Mouse (Mus musculus): ENCODE measurements at regions not wholly inside any gene's neighbourhood (a gene's known extent, or its start where the extent isn't known, plus 50 kb on each side); places are given as distances from the start of the nearest gene placed in this dataset.

DNA sequence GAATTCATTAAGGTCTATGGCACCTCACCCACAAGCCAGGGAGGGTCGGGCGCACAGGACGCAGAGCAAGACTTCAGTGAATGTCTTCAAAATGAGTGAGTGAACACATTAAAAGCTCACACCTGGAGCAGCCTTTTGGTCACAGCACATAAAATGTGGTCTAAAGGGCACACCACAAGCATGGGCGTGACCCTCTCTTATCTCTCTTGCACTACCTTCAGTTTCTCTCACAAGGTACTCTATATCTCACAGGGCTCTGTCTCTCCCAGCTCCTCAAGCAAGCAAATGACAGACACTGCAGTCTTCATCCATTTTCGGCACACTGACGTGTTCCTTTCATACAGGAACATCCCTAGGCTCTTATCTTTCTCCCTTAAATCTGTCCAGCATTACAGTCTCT is 444.0 kb downstream of the Slc16a7 start:
- DNase-seq, result no peak

DNA sequence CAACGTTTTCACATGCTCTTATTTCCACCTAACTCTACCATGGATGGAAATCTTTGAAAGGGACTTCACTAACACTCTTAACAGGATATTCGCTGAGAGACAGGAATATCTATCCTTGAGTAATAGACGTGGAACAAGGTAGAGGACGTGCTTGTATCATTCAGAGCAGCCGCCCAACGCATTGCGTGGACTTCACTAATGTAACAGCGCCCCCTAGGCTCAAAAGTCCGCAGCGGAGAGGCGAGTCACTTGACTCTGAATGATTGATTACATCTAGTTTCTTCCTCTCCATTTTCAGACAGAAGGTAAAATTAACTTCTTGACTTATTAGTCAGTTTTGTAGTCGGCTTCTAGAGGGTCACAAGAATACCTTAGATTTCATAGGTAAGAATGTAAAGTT is 447.1 kb downstream of the Slc16a7 start:
- peak; percentile 32 for DNase-seq

DNA sequence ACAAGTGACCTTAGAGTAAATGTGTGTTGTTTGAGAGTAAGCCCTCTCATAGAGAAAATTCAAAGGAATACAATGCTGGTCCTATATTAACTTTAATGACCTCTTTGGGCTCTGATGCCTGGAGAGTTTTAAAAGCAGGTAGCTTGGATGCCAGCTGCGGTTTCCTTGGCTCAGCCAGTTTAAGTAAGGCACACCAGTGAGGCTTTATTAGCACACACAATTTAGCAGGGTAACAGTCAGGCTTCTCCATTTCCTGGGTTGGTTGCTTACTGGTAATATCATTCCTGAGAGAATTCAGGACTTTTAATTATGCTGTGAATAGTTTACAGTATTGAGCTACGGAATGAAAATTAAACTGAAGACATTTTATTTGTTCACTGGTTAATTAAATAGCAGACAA is 462.0 kb downstream of the Slc16a7 start:
- no peak for DNase-seq

DNA sequence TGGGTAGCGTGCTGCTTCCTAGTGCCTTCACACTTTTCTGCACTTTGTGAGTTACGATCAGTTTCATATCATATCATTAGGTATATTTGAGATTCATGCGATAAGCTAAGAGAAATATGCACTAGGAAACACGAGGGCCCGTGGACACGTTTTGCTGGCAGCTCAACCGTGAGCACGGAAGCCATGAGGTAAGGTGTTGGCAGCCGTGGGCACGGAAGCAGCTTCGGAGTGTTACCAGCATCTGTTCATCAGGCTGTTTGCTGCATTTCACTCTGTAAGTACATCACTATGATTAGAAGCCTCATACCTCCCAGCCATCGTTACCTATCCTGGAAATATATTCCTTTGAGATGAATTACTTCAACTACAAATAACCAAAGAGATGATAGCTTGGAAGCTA is 489.2 kb downstream of the Slc16a7 start:
- no peak for DNase-seq

DNA sequence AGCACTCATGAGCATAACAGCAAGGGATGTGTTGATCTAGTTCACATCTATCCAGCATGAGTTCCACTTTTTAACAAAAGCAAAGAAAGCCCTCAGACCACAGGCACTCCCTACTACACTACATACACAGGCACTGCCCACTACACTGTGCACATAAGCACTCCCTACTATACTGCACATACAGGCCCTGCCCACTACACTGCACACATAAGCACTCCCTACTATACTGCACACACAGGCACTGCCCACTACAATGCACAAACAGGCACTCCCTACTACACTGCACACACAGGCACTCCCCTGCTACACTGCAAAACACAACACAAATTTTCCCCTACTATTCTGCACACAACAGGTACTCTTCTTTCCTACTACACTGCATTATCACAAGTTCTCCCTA is 510.7 kb downstream of the Slc16a7 start:
- DNase-seq, result no peak

DNA sequence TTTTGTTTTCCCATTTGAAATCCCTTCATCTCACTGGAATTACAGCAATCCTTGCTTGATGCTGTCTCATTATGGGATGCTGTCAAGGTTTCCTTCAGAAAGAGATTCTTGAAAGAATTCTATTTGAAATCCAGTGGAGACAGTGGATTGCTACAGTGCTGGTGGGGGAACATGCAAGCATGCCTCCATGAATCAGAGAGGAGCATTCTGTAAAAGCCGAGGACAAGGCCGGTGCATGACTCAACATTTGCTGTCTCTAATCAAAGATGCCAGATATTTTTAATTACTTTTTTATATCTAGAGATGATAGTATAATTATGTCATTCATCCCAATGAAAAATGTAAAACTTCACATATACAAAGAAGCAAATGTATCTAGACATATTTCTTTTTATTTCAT is 511.6 kb downstream of the Slc16a7 start:
- DNase-seq, result peak; percentile 59

DNA sequence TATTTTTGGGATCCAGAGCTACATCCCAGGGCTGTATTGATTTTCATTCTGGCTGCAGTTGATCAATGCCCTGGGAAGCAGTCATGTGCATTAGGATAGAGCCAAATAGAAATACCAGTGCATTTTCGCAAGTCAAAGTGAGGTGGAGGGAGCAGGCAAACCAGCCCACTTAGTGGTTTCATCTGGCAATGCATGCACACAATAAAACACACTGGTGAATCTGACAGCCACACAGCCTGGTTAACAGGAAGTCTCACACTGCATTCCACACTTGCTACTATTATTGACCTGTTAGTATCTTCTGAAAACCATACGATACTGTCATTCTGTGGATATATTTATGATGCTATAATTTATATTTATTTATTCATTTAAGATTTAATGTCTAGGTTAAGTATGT is 517.1 kb downstream of the Slc16a7 start:
- no peak for DNase-seq

DNA sequence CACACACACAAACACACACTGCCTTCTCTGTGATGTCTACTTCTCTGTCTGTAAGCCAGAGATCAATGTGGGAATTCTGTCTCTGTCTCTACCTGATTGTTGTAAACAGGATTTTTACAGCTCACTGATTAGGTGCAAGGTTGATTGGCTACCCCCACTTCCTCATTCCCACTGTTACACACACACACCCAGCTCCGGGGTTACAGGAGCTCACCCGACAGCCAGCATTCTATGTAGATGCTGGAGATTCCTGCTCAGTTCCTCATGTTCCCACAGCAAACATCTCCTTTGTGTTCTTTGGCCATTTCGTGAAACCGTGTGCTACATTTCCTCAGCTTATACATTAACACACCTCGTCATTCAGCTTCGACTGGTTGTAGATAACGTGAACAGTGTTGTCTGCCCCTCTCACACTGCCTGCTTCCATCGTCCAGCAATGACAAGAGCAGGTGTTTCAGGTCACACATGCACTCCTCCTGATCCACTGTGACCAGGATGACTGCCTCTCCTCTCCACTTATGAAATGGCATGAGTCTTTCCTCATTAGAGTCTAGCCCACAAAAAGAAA is 546.6 kb downstream of the Slc16a7 start:
- DNase-seq, result no peak

DNA sequence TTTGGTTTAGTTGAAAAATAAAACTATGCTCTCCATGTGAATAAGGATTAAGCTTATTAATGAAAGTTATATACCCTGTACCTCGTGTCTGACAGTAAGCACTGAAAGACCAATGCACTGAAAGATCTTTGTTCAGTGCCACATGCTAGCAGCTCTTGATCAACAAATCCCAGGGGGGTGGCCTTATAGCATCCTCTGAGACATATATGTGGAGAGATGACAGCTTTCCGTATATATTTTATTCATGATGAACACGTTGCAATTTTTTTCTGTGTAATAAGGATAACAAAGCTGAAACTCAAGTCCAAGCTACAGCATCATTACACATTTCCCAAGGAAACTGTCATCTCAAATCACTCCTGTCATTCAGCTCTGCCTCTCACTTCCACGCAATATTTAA is 555.3 kb downstream of the Slc16a7 start:
- DNase-seq, result no peak

DNA sequence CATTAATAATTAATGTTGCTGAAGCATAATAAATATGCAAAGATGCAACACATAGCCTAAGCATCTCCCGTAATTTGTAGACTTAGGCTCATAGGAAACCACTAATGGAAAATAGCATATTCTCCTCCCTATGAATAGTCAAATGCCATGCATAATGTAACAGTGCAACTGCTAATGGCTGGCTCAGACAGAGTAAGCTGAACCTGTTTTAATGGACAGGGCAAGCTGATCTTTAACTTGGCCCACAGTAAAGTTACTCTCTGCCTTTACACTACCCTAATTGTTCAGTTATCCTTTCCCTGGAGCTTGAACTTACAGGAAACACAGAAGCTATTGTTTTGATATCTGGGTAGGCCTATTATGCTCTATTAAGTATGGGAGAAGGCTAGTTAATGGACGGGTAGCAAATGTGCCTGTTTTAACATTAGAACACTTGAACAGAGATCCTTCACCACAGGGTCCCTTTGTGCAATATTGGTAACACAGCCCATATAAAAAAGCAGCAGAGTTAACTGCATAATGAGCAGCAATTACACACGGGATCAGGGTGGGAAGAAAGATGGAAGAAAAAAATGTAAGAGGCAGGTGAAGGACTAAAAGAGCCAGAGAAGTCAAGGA is 585.2 kb downstream of the Slc16a7 start:
- DNase-seq, result no peak

Measured in adrenal gland, postnatal 14 days (tissue).